Mouse (Mus musculus) neural tube, embryonic 10.5 days (tissue): ENCODE measurements at regions not wholly inside any gene's neighbourhood (a gene's known extent, or its start where the extent isn't known, plus 50 kb on each side); places are given as distances from the start of the nearest gene placed in this dataset.

Experiments
- DNase-seq: peaks from one replicate; pipeline ENCODE4 v3.0.0-alpha.2; 2017; ENCODE audit warnings: low spot score; ENCODE audit errors: extremely low spot score

- DNase-seq, result no peak
These were observed 119.2 kb upstream of the Tsc22d1 start for GRCm38 (mm10) chr14:76295411-76296169.

DNA sequence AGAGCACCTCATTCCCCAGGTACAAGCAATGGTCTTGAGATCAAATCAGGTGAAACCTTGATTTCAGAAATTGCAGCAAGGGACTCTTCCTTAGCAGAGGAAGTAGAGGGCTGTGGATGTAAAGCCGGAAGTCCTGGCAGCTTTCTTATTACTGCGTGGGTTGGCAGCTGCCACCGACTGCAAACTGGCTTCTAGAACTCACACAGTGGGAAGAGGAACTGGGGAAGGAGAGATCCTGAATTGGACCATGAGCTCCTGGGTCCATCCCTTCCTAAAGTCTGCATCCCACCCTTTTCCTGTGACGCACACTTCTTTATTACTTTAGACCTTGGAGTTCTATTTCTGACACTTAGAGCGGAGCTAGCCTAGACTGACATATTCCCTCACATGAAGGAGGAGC lies 116.9 kb upstream of the Tsc22d1 start:
- no peak for DNase-seq

GRCm38 (mm10) chr14:76302322-76302991 lies 112.3 kb upstream of the Tsc22d1 start:
- DNase-seq, result no peak

DNA sequence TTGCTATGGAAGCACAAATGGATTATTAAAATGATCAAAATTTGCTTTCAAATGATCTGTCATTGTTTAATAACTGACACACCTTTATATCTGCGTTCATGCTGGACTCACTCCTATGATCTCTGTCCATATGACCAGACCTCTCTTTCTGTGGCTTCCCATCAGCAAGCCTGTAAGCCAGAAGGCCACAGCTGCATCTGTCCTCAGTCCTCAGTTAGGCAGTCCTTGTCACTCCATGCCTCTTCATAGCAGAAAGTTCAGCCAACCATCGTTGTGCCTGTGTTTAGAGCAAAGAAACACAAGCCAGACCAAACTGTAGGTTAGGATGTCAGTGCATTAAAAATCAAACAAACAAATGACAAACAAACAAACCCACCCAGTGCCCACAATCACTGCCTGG lies 107.2 kb upstream of the Tsc22d1 start:
- DNase-seq, result no peak

GRCm38 (mm10) chr14:76308188-76308812 lies 106.5 kb upstream of the Tsc22d1 start:
- DNase-seq, result no peak

DNA sequence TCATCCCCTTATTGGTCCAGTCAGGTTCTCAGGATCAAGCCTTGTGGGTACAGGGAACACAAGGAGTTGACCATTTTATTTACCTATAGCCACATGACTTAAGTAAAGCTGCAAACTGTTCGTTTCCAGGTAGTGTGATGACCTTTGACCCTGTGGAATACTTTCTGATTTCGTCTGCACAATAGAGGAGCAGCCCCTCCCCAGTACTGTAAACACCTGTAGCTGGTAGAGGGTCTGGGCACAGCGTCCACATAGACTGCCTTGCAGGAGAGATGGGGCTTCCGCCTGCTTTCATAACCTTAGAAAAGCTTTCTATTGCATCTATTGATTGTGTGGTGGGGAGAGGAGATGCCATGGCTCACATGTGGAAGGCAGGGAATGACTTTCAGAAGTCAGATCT lies 105.2 kb upstream of the Tsc22d1 start:
- DNase-seq, result no peak

DNA sequence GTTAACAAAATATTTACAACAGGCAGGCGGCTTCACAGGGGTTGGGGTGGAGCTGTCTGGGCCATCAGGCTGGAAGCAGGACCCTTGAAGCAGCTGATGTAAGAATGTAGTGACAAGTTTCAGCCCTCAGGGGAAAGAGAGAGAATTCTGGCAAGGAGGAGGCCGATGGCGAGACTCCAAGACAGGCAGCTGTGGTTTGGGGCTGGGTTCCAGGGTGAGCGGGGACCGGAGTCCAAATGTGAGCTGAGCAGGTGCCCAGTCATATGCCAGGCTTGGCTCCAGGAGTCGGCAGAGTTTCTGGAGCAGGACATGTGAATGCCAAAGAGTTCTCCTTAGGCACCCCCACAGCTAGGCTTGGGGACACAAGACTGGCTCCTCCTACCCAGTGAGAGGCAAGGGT lies 104.5 kb upstream of the Tsc22d1 start:
- no peak for DNase-seq

DNA sequence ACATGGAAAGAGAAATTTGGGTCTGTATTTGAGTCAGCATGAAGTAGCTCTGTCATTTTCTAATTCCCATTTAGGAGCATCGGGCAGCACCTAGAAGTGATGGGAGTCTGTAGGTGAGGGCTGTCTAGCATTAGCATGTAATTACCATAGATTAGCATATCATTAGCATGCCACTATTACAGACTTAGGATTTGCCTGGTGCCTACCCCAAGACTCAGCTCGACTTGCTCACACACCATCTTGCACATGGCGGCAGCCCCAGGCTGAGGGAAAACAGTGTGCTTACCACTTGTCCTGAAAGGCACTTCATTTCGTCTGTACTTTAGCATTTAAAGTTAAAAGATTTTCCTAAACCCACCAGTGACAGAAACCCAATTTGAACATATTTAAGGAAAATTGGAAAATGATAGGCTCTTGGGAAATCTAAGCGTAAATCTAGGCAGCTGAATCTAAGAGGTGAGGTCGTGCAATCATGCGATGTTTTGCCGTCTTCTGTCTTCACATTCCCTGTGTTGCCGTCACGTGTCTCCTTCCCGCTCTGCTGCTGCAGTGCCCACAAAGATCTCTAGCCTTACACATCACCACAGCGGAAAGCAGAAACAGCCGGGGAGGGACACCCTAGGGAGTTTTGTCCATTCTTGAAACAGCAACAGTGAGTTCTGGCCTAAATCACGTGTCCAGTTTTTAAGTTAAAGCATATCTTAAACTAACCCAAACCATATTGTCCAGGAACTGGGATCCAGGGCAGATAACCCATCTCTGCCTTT lies 101.2 kb upstream of the Tsc22d1 start:
- DNase-seq, result no peak

DNA sequence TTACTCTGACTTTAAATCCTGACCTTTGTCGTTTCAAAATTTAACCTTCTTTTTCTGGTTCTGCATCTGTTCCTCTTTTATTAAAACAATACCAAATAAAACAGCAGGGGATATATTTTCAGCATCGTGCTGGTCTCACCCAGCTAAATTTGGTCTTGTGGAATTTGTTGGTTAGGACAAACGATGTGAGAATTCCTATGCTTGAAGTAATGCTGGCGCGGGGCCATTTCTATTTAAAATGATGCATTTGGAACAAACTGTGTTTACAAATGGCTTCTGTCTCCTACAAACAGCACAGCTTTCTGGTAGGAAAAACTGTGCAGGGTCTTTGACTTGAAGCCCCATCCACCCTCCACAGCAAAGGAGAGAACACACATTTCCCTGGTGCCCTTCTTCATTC lies 96.3 kb upstream of the Tsc22d1 start:
- no peak for DNase-seq

- no peak for DNase-seq
These were observed 90.5 kb upstream of the Tsc22d1 start for GRCm38 (mm10) chr14:76324246-76324645.

DNA sequence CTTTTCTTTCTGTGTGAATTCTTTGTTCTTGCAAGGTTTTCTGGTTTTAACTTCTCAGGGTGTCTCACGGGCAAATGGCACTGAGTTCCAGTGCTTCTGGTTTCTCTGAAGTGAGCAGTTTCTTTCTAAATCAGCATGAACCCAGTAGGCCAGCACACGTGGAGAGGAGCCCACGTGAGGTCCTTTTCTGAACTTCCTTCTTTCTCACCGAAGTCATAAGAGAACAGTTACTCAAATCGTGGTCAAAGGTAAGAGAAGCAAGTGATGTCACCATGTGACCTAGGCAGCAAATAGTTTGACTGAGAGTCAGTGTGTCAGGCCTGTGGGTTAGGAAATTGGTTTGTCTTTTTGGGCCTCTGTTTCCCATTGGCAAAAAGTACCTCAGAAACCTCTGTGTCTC lies 84.8 kb upstream of the Tsc22d1 start:
- no peak for DNase-seq

DNA sequence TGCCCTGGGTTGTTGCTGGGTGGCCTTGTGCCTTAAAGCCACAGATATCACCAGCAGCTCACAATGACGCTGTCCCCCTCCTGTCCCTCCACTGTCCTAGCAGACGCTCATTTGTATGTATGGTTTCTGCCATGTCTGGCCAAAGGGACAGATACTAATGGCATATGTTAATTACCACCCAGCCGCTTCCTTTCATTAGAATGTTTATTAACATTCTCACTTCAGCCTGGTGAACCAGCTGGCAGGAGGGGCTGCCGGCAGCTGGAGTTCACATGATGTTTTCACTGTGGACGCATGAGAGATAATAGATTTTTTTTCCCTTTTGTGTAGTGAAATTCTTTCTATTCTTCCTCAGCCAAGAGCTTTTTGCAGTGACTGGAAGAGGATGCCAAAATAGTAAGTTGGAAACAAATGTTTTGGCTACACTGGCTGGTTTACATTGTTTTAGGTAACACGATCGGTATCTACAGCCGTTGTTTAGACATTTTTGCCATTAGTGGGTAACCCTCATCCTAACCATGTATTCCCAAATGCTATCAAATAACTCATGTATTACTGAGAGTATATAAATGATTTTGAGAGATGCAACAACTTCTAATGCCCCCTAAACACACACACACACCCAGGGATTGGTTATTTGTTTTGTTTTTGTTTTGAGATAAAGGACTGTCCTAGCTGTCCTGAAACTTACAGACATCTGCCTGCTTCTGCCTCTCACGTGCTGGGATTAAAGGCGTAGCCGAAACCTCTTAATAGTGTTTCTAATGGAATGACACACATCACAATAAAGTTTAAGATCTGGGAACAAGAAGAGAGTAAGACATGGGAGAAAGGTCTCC lies 83.0 kb upstream of the Tsc22d1 start:
- DNase-seq, result no peak

GRCm38 (mm10) chr14:76332336-76332703 lies 82.4 kb upstream of the Tsc22d1 start:
- no peak for DNase-seq

- DNase-seq, result no peak
These were observed 74.0 kb upstream of the Tsc22d1 start for GRCm38 (mm10) chr14:76340789-76341188.

DNA sequence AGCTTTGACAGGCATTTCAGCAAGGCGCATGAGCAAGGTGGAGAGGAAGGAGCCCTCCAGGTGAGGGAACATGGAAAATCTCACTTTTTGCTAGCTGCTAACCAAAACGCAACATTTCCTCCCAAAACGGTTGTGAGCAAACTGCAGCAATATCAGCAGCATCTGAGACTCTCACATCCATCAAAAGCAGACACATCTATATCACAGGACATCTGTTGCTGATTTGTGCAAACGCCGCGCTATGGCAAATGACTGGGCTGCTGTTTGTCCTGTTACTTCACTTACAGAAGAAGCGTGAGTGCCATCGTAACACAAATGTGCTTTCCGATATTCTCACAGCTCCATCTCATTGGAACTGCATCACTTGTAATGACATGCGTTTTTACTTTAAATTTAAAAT lies 73.5 kb upstream of the Tsc22d1 start:
- no peak for DNase-seq

- no peak for DNase-seq
These were observed 62.9 kb upstream of the Tsc22d1 start for GRCm38 (mm10) chr14:76351856-76352255.

DNA sequence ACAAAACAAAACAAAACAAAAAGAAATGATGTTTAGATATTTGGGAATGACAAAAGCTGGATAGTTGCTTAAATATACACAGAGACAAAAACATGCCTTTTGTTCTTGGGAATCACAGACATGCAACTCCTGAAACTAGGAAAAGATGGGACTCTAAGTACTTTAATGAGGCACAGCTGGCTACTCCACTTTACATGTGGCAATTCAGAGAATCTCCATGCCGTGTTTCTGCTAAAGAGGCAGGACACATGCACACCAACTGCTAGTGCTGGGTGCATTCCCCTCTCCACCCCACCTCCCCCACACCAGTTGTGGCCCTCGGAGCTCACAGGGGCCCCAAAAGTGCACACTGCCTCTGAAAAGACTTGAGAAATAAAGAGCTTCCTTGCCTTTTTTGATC lies 58.6 kb upstream of the Tsc22d1 start:
- no peak for DNase-seq

GRCm38 (mm10) chr14:76359837-76360410 lies 54.8 kb upstream of the Tsc22d1 start:
- no peak for DNase-seq

DNA sequence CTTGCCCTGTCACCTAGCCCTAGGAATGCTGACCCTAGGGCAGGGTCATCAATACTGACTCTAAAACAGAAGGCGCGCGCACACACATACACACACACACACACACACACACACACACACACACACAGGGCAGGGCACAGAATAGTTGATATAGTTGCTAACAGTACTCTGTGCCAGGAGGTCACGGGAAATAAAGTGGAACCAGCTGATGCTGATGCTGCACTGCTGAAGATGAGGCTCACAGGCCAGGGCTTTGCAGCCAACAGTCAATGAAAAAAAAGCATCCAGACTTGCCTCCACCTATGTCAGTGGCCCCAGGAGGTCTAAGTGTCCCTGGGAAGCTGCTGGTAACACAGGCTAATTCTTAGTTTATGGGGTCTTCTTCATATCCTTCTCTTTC lies 50.7 kb upstream of the Tsc22d1 start:
- DNase-seq, result no peak
